Mouse (Mus musculus) E14TG2a.4 (cell line): ENCODE measurements around the gene Hip1.
"Not testable (repeated sequence)": the region's sequence is repeated elsewhere in the genome, so short reads cannot be mapped to it uniquely, and the experiment has no call there.

ENCODE experiments used
- H3K27me3 ChIP-seq: 2 replicates; pipeline ENCODE4 v1.6.1; 2014; ENCODE audit warnings: low read length, control low read depth; ENCODE audit not compliant: insufficient read depth
- H3K36me3 ChIP-seq: 2 replicates; pipeline ENCODE4 v1.6.1; 2014; ENCODE audit warnings: low read length, control low read depth; ENCODE audit not compliant: insufficient read depth
- H3K4me1 ChIP-seq: replicated peaks from 2 replicates; pipeline ENCODE4 v1.6.1; 2014; ENCODE audit warnings: low read depth, low read length, control low read depth
- H3K4me3 ChIP-seq: replicated peaks from 2 replicates; pipeline ENCODE4 v1.5.1; 2014; ENCODE audit warnings: mild to moderate bottlenecking, low read length
- H3K9me3 ChIP-seq: 2 replicates; pipeline ENCODE4 v1.6.1; 2014; ENCODE audit warnings: low read length, control low read depth
- CTCF ChIP-seq: conservative IDR thresholded peaks from 2 replicates; pipeline ENCODE4 v1.5.1; 2014; ENCODE audit warnings: low read length
- NANOG ChIP-seq: IDR thresholded peaks from 2 replicates; pipeline ENCODE4 v1.6.1; 2014; ENCODE audit warnings: borderline replicate concordance, low read length, mixed read lengths
- POU5F1 ChIP-seq: IDR thresholded peaks from 2 replicates; pipeline ENCODE4 v1.6.1; 2014; ENCODE audit warnings: low read length, borderline replicate concordance

Gene Hip1

GRCm38 (mm10) chr5:135456515-135456914 is 88.4 kb downstream of the Hip1 start:
- H3K4me1 ChIP-seq, result peaks cover 21% of the 10 kb centered on the region
- H3K4me3 ChIP-seq, result no peak overlapping the region
- peaks cover 4% of the 10 kb centered on the region for H3K9me3 ChIP-seq
- H3K27me3 ChIP-seq, result no peaks in the 10 kb centered on the region
- peaks cover 14% of the 10 kb centered on the region for H3K36me3 ChIP-seq
- TF ChIP-seq CTCF (no peak), NANOG (no peak), POU5F1 (no peak)

- TF ChIP-seq POU5F1 (no peak), CTCF (peak; percentile 64)
- H3K27me3 ChIP-seq, result no peaks in the 10 kb centered on the region
- peaks cover 4% of the 10 kb centered on the region for H3K9me3 ChIP-seq
- no peak overlapping the region for H3K4me3 ChIP-seq
- H3K4me1 ChIP-seq, result peaks cover 13% of the 10 kb centered on the region; the same call in 1 of the 2 replicates
- H3K36me3 ChIP-seq, result peaks cover 36% of the 10 kb centered on the region
Measured at GRCm38 (mm10) chr5:135454256-135454655, 90.7 kb downstream of the Hip1 start.

GRCm38 (mm10) chr5:135451559-135451958 is 93.4 kb downstream of the Hip1 start:
- H3K9me3 ChIP-seq, H3K4me3 ChIP-seq, H3K4me1 ChIP-seq, H3K27me3 ChIP-seq: not testable (repeated sequence)
- H3K36me3 ChIP-seq, result peaks cover 52% of the 10 kb centered on the region

- H3K27me3 ChIP-seq, result no peaks in the 10 kb centered on the region
- H3K9me3 ChIP-seq, result peaks cover 4% of the 10 kb centered on the region
- H3K4me1 ChIP-seq, result 0 out of 2 replicates have a peak, but pooled peaks cover 3% of the 10 kb centered on the region
- no peak for TF ChIP-seq POU5F1
- no peak overlapping the region for H3K4me3 ChIP-seq
- H3K36me3 ChIP-seq, result peaks cover 52% of the 10 kb centered on the region
Measured at GRCm38 (mm10) chr5:135451100-135451499, 93.8 kb downstream of the Hip1 start.

- no peak overlapping the region for H3K4me3 ChIP-seq
- TF ChIP-seq CTCF, result no peak
- TF ChIP-seq NANOG, result no peak
- no peak for TF ChIP-seq POU5F1
Measured at GRCm38 (mm10) chr5:135445755-135446154, 99.2 kb downstream of the Hip1 start.

GRCm38 (mm10) chr5:135442430-135442829 is 102.5 kb downstream of the Hip1 start:
- Histone ChIP-seq H3K4me1 (peaks cover 14% of the 10 kb centered on the region), H3K36me3 (peaks cover 46% of the 10 kb centered on the region), H3K9me3 (no peaks in the 10 kb centered on the region), H3K4me3 (no peak overlapping the region), H3K27me3 (no peaks in the 10 kb centered on the region)
- no peak for TF ChIP-seq NANOG
- TF ChIP-seq CTCF, result no peak
- TF ChIP-seq POU5F1, result no peak

More at GRCm38 (mm10) chr5:135445755-135446154, 99.2 kb downstream of the Hip1 start:
- peaks cover 60% of the 10 kb centered on the region for H3K36me3 ChIP-seq
- H3K27me3 ChIP-seq, result no peaks in the 10 kb centered on the region
- H3K4me1 ChIP-seq, result peaks cover 14% of the 10 kb centered on the region
- no peaks in the 10 kb centered on the region for H3K9me3 ChIP-seq

- Histone ChIP-seq H3K4me3 (no peak overlapping the region), H3K36me3 (peaks cover 69% of the 10 kb centered on the region), H3K27me3 (no peaks in the 10 kb centered on the region), H3K4me1 (no peaks in the 10 kb centered on the region), H3K9me3 (peaks cover 25% of the 10 kb centered on the region)
- TF ChIP-seq CTCF, result no peak
- TF ChIP-seq POU5F1, result no peak
- TF ChIP-seq NANOG, result no peak
Measured at GRCm38 (mm10) chr5:135435039-135435438, 109.9 kb downstream of the Hip1 start.

- no peaks in the 10 kb centered on the region for H3K27me3 ChIP-seq
- peaks cover 25% of the 10 kb centered on the region for H3K9me3 ChIP-seq
- H3K4me1 ChIP-seq, result no peaks in the 10 kb centered on the region
- no peak overlapping the region for H3K4me3 ChIP-seq
- peaks cover 76% of the 10 kb centered on the region for H3K36me3 ChIP-seq
- peak; percentile 33 for TF ChIP-seq CTCF
- no peak for TF ChIP-seq NANOG
Measured at GRCm38 (mm10) chr5:135433861-135434260, 111.1 kb downstream of the Hip1 start.

- no peak for TF ChIP-seq POU5F1
- no peak for TF ChIP-seq NANOG
- TF ChIP-seq CTCF, result no peak
- Histone ChIP-seq H3K27me3 (no peaks in the 10 kb centered on the region), H3K4me1 (no peaks in the 10 kb centered on the region), H3K4me3 (no peak overlapping the region), H3K9me3 (peaks cover 19% of the 10 kb centered on the region), H3K36me3 (peaks cover 73% of the 10 kb centered on the region)
Measured at GRCm38 (mm10) chr5:135431111-135431510, 113.8 kb downstream of the Hip1 start.
